In genomic region chr3:143631183-143631582, GRCm38 (mm10) we compare ENCODE assay signal across 11 mouse cellular contexts.
DNase-seq lines count a peak whose midpoint lies in the region; ATAC-seq and TF ChIP-seq lines count a peak whose summit lies in the region.
"Had no signal": no experiment of that assay in that cellular context is flagged by ENCODE, and none has a peak within 500 bp of the region (broad histone marks: within the 10 kb centered on the region; RNA-seq: fewer than 3 reads in every experiment).

No protein-coding gene starts in this region.

- no peaks in the 10 kb centered on the region for H3K9me3 ChIP-seq in neural tube, embryonic 11.5 days (ENCODE audit: control insufficient read depth, low read length)
- H3K9me3 ChIP-seq in neural tube, embryonic 15.5 days (replicated peaks), result no peaks in the 10 kb centered on the region
- no peaks in the 10 kb centered on the region for H3K9me3 ChIP-seq in limb, embryonic 13.5 days
- H3K9me3 ChIP-seq in forebrain, postnatal 0 days (ENCODE audit: low read length), result no peaks in the 10 kb centered on the region
- H3K9me3 ChIP-seq: hindbrain, embryonic 15.5 days; liver, embryonic 15.5 days had no signal

- no peak overlapping the region for H3K9ac ChIP-seq in neural tube, embryonic 11.5 days (ENCODE audit: low read length)
- H3K9ac ChIP-seq in neural tube, embryonic 15.5 days (replicated peaks), result no peak overlapping the region
- H3K9ac ChIP-seq in limb, embryonic 13.5 days, result no peak overlapping the region
- H3K9ac ChIP-seq in forebrain, postnatal 0 days, result no peak overlapping the region
- H3K9ac ChIP-seq: hindbrain, embryonic 15.5 days; liver, embryonic 15.5 days had no signal

- TF ChIP-seq CTCF in gastrocnemius, adult 2 months (IDR thresholded peaks at IDR 0.05), result no peak
- no peak for TF ChIP-seq CTCF in forebrain, postnatal 0 days (IDR thresholded peaks at IDR 0.05; ENCODE audit: low read depth)

- no peaks in the 10 kb centered on the region for H3K4me1 ChIP-seq in neural tube, embryonic 11.5 days (ENCODE audit: control insufficient read depth, insufficient read depth, low read length)
- no peaks in the 10 kb centered on the region for H3K4me1 ChIP-seq in neural tube, embryonic 15.5 days
- H3K4me1 ChIP-seq in limb, embryonic 13.5 days, result peaks cover 27% of the 10 kb centered on the region
- H3K4me1 ChIP-seq in forebrain, postnatal 0 days (ENCODE audit: insufficient read depth), result no peaks in the 10 kb centered on the region
- H3K4me1 ChIP-seq: hindbrain, embryonic 15.5 days; liver, embryonic 15.5 days had no signal

- intact Hi-C loops in gastrocnemius, adult 2 months (cut with DNase I), result no loop called here
- intact Hi-C loops in left cerebral cortex, postnatal 14 days (cut with DNase I), result no loop called here

- H3K27ac ChIP-seq in gastrocnemius, adult 2 months, result no peak overlapping the region
- H3K27ac ChIP-seq in neural tube, embryonic 11.5 days (ENCODE audit: low read depth, low read length), result no peak overlapping the region
- H3K27ac ChIP-seq in neural tube, embryonic 15.5 days (replicated peaks), result no peak overlapping the region
- peak overlapping the region; percentile 80 for H3K27ac ChIP-seq in limb, embryonic 13.5 days
- H3K27ac ChIP-seq in forebrain, postnatal 0 days (ENCODE audit: low read depth, low read length), result no peak overlapping the region
- H3K27ac ChIP-seq: hindbrain, embryonic 15.5 days; liver, embryonic 15.5 days had no signal

- ATAC-seq in neural tube, embryonic 11.5 days (ENCODE audit: insufficient read depth, low FRiP score, low TSS enrichment), result no peak
- no peak for ATAC-seq in neural tube, embryonic 15.5 days (ENCODE audit: low FRiP score)
- peak; percentile 58 for ATAC-seq in limb, embryonic 13.5 days (ENCODE audit: low FRiP score, low read depth)
- ATAC-seq in forebrain, postnatal 0 days, result no peak

- no peaks in the 10 kb centered on the region for H3K36me3 ChIP-seq in neural tube, embryonic 11.5 days (ENCODE audit: control insufficient read depth, insufficient read depth, low read length)
- no peaks in the 10 kb centered on the region for H3K36me3 ChIP-seq in neural tube, embryonic 15.5 days
- no peaks in the 10 kb centered on the region for H3K36me3 ChIP-seq in limb, embryonic 13.5 days
- no peaks in the 10 kb centered on the region for H3K36me3 ChIP-seq in forebrain, postnatal 0 days (ENCODE audit: insufficient read depth)
- H3K36me3 ChIP-seq: hindbrain, embryonic 15.5 days; liver, embryonic 15.5 days had no signal

- 50% methylated on average over 10 of the region's 10 CpGs for WGBS in neural tube, embryonic 11.5 days
- WGBS in neural tube, embryonic 15.5 days, result 64% methylated on average over 10 of the region's 10 CpGs
- WGBS in limb, embryonic 13.5 days, result 37% methylated on average over 10 of the region's 10 CpGs
- WGBS in forebrain, postnatal 0 days, result 68% methylated on average over 10 of the region's 10 CpGs

- peak; percentile 49 for DNase-seq in gastrocnemius, adult 2 months
- DNase-seq in gastrocnemius, adult 18-20 months (ENCODE audit: low spot score), result no peak
- peak; percentile 10 for DNase-seq in neural tube, embryonic 11.5 days (ENCODE audit: low spot score)
- DNase-seq in forebrain, postnatal 0 days, result no peak
- DNase-seq in left cerebral cortex, postnatal 14 days (ENCODE audit: low spot score in 2 of 2), result no peak
- DNase-seq in ovary, postnatal 10 days (ENCODE audit: low spot score), result no peak
- DNase-seq: adrenal gland, adult 2 months had no signal

- no peak overlapping the region for H3K4me2 ChIP-seq in neural tube, embryonic 11.5 days (ENCODE audit: low read depth)
- no peak overlapping the region for H3K4me2 ChIP-seq in neural tube, embryonic 15.5 days
- H3K4me2 ChIP-seq in limb, embryonic 13.5 days (replicated peaks), result peak overlapping the region; percentile 46
- H3K4me2 ChIP-seq in forebrain, postnatal 0 days (ENCODE audit: low read depth), result no peak overlapping the region
- H3K4me2 ChIP-seq: hindbrain, embryonic 15.5 days; liver, embryonic 15.5 days had no signal

- peak overlapping the region; percentile 43 for H3K4me3 ChIP-seq in gastrocnemius, adult 2 months
- H3K4me3 ChIP-seq in neural tube, embryonic 11.5 days (ENCODE audit: low read depth, low read length), result no peak overlapping the region
- H3K4me3 ChIP-seq in neural tube, embryonic 15.5 days (replicated peaks), result no peak overlapping the region
- H3K4me3 ChIP-seq in limb, embryonic 13.5 days, result no peak overlapping the region
- H3K4me3 ChIP-seq in forebrain, postnatal 0 days (ENCODE audit: low read depth, low read length), result no peak overlapping the region
- H3K4me3 ChIP-seq: hindbrain, embryonic 15.5 days; liver, embryonic 15.5 days had no signal

- H3K27me3 ChIP-seq in neural tube, embryonic 11.5 days (ENCODE audit: control insufficient read depth, insufficient read depth, low read length), result no peaks in the 10 kb centered on the region
- no peaks in the 10 kb centered on the region for H3K27me3 ChIP-seq in neural tube, embryonic 15.5 days (replicated peaks)
- H3K27me3 ChIP-seq in limb, embryonic 13.5 days, result no peaks in the 10 kb centered on the region; the same call in 1 of the 2 replicates
- H3K27me3 ChIP-seq in forebrain, postnatal 0 days (ENCODE audit: insufficient read depth, low read length), result no peaks in the 10 kb centered on the region
- H3K27me3 ChIP-seq: hindbrain, embryonic 15.5 days; liver, embryonic 15.5 days had no signal

Comparison
In these comparisons a context has a peak if more than half of its experiments do, and no peak if none do; other contexts are left out.
1. DNase-seq: peak in gastrocnemius, adult 2 months (single experiment) and neural tube, embryonic 11.5 days (single experiment); none in gastrocnemius, adult 18-20 months (single experiment), forebrain, postnatal 0 days (single experiment), left cerebral cortex, postnatal 14 days (0 of 2) and ovary, postnatal 10 days (single experiment).